Mouse (Mus musculus) thymus, adult 2 months (tissue): Measurements from ENCODE around the gene Ubr4.

ENCODE experiments used
- CTCF ChIP-seq: fragments of 200-500 bp; IDR thresholded peaks from 2 replicates; pipeline ENCODE4 v1.5.1; 2012; ENCODE audit warnings: mild to moderate bottlenecking, control low read depth, low read length, moderate library complexity, borderline replicate concordance; ENCODE audit not compliant: control insufficient read depth, poor library complexity, insufficient read depth; ENCODE audit errors: extremely low read depth
- POLR2A ChIP-seq: fragments of 200-500 bp; IDR thresholded peaks from 2 replicates; pipeline ENCODE4 v1.6.1; 2012; ENCODE audit warnings: mild to moderate bottlenecking, low read length, control low read depth, moderate library complexity; ENCODE audit not compliant: control insufficient read depth, poor library complexity, insufficient read depth; ENCODE audit errors: extremely low read depth

DNA sequence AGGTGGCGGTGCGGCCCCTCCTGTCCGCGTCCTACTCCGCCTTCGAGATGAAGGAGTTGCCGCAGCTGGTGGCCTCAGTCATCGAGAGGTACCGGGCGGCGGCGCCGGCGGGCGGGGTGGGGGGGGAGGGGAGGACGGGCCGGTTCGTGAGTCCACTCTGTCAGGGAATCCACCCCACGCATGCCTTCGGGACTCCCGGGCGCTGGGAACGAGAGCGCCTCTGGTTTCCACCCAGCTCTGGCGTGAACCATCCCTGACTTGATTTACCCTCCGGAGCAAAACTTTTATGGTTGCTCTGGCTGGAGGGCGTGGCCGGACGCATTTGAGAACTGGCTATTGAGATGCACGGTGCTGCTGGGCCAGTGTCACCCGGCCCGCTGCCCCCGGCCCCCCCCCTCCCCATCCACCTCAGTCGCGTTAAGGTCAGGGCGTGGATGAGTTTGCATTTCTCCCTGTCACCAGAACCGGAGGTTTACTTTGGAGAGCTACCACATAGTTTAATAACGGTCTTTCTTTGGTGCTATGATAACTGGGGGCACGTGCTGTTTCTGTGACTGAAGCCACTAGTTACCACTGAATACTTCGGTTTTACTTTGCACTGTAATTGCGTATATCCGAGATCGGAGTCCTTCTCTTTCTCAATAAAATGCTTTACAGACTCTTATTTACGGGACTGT, 28.5 kb downstream of the Ubr4 start:
- TF ChIP-seq POLR2A: no peak
- no peak for TF ChIP-seq CTCF
